Mouse (Mus musculus) small intestine, adult 2 months (tissue): Measurements from ENCODE around the gene Tmem126a. TPM values are rescaled to one million over a fixed set of nuclear protein-coding genes. Genes with fewer than 3 reads are reported as not detected.

Source experiments
- H3K27ac ChIP-seq: fragments of 200-500 bp; 2 replicates; pipeline ENCODE4 v1.5.1; 2012; ENCODE audit warnings: low read depth, low read length, control low read depth, inconsistent platforms; ENCODE audit not compliant: insufficient read depth
- H3K27me3 ChIP-seq: fragments of 200-500 bp; 2 replicates; pipeline ENCODE4 v1.6.1; 2012; ENCODE audit warnings: mild to moderate bottlenecking, moderate library complexity, low read length, inconsistent platforms; ENCODE audit not compliant: control insufficient read depth, insufficient read depth
- H3K36me3 ChIP-seq: fragments of 200-500 bp; 2 replicates; pipeline ENCODE4 v1.6.1; 2012; ENCODE audit warnings: mild to moderate bottlenecking, low read length, control low read depth, inconsistent platforms; ENCODE audit not compliant: control insufficient read depth, insufficient read depth
- H3K4me1 ChIP-seq: fragments of 200-500 bp; 2 replicates; pipeline ENCODE4 v1.6.1; 2012; ENCODE audit warnings: low read length, inconsistent platforms, mixed read lengths; ENCODE audit not compliant: control insufficient read depth, insufficient read depth, insufficient read length
- H3K4me3 ChIP-seq: fragments of 200-500 bp; 2 replicates; pipeline ENCODE4 v1.5.1; 2012; ENCODE audit warnings: low read depth, mild to moderate bottlenecking, control low read depth, inconsistent platforms, low read length, moderate library complexity
- CTCF ChIP-seq: fragments of 200-500 bp; IDR thresholded peaks from 2 replicates; pipeline ENCODE4 v1.5.1; 2012; ENCODE audit warnings: low read depth, mild to moderate bottlenecking, control low read depth, inconsistent platforms, low read length, moderate library complexity, mixed read lengths; ENCODE audit not compliant: insufficient replicate concordance, insufficient read length; ENCODE audit errors: extremely low read depth
- POLR2A ChIP-seq: fragments of 200-500 bp; IDR thresholded peaks from 2 replicates; pipeline ENCODE4 v1.6.1; 2012; ENCODE audit warnings: low read depth, mild to moderate bottlenecking, control low read depth, inconsistent platforms, low read length, moderate library complexity
- WGBS: fragments of 180-500 bp; shearing (Covaris S2); methylation state at CpG from one replicate; pipeline ENCODE4 v1.1.7; 2018; 5-methylcytosine and 5-hydroxymethylcytosine counted together
- polyA plus RNA-seq: library from polyadenylated mRNA; depleted of rRNA; stranded (reverse); fragments of >200 nt; gene quantifications from 2 replicates; pipeline ENCODE4 v1.2.3, GENCODE M21; 2012

Tmem126a gene
- polyA plus RNA-seq, 1 experiment = 8.4 TPM

DNA sequence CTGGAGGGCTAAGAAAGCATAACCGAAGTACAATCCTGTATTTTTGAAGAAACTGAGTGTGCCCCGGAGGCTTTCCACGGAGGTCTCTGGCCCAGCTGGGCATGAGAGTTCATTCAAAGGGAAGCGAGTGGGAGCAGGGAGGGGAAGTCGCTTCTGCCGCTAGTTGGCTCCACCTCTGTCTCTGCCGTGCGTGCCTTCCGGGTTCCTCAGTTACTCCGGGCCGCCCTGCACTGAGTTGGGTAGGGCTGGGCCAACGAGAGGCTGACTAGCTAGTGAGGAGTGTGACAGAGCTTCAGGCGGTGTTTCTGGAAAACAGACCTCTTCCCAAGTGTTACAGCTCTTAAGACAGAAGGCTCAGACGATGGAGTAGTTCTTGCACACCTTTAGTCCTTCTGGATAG lies 3.9 kb upstream of the Tmem126a start:
- TF ChIP-seq POLR2A (no peak), CTCF (peak; percentile 66)
- Histone ChIP-seq H3K27me3 (no peaks in the 10 kb centered on the region), H3K4me1 (peaks cover 10% of the 10 kb centered on the region; the same call in 1 of the 2 replicates), H3K27ac (no peak overlapping the region), H3K36me3 (no peaks in the 10 kb centered on the region), H3K4me3 (no peak overlapping the region)
- 13% methylated on average over 14 of the region's 14 CpGs for WGBS

DNA sequence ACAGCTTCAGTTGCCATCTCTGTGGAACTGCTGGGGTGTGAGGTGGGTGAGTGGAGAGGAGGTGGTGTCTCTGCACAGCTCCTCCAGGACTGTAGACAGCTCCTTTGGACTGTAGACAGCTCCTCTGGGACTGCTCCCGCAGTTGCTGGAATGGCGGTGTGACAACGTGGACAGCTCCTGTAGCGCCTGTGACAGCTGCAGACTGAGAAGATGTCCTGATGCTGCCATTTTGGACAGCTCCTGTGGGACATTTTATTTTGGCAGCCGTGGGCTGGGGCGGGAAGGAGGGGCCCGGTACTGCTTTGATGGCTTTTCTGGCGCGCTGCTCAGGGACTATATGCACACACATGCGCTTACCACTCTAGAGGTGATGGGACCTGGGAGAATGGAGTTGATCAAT lies 3.3 kb upstream of the Tmem126a start:
- Histone ChIP-seq H3K27me3 (no peaks in the 10 kb centered on the region), H3K4me1 (peaks cover 10% of the 10 kb centered on the region; the same call in 1 of the 2 replicates), H3K27ac (no peak overlapping the region), H3K36me3 (no peaks in the 10 kb centered on the region), H3K4me3 (no peak overlapping the region)
- TF ChIP-seq CTCF (no peak), POLR2A (no peak)
- 42% methylated on average over 10 of the region's 10 CpGs for WGBS

DNA sequence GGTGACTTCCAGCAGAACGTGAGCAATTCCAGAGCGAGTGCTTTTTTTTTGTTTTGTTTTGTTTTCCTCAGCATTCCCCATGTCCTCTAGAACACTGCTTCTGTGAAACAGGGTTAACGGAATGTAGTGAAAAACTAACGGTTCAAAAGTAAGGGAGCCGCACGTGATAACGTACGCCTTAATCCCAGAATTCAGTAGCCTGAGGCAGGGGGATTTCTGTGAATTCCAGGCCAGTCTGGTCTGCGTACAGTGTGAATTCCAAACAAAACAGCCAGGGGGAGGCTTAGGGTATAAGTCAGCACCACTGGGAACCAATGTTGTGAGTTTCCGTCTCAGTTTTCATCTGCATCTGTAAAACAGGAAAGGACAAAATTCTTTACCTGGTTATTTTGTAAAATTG lies 488 bp upstream of the Tmem126a start:
- peak overlapping the region; percentile 81 for H3K4me3 ChIP-seq
- no peaks in the 10 kb centered on the region for H3K27me3 ChIP-seq
- WGBS = 8% methylated on average over 10 of the region's 10 CpGs
- peaks cover 11% of the 10 kb centered on the region for H3K36me3 ChIP-seq
- no peak for TF ChIP-seq POLR2A
- 0 out of 2 replicates have a peak, but pooled peaks have one; percentile 3 for TF ChIP-seq CTCF
- H3K27ac ChIP-seq = peak overlapping the region; percentile 79
- H3K4me1 ChIP-seq = peaks cover 8% of the 10 kb centered on the region

DNA sequence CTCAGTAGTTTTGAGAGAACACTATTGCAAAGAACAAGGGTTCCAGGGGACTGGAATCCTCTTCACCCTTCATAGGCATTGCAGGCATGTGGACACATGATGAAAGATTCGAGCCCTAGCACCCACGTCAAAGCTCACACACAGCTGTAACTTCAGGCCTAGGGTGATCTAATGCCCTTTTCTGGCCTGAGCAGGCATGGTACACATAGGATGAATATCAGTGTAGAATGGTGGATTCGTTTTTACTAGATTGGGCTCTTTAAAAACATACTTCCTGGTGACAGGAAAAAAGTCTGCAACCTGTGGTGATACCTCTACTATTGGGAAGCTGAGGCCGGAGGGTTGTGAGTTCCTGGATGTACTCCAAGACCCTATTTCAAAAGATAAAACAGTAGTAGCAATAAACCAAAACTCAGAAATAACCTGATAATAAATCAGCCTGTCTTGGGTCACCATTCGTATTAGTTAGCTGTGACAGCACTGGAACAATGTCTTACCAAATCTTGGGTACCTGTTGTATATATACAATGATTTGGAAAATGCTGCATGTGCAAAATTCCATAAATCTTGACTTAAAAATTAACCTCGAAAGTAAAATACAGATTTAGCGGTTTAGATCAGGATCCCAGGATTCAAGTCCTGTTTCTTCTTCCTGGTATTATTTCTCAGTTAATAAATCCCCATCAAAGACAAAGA lies 732 bp downstream of the Tmem126a start:
- Histone ChIP-seq H3K4me1 (peaks cover 8% of the 10 kb centered on the region), H3K27ac (no peak overlapping the region; the same call in 1 of the 2 replicates), H3K36me3 (peaks cover 18% of the 10 kb centered on the region), H3K4me3 (peak overlapping the region; percentile 81; the same call in 1 of the 2 replicates), H3K27me3 (no peaks in the 10 kb centered on the region)
- 3% methylated on average over 7 of the region's 7 CpGs for WGBS
- TF ChIP-seq CTCF = no peak

DNA sequence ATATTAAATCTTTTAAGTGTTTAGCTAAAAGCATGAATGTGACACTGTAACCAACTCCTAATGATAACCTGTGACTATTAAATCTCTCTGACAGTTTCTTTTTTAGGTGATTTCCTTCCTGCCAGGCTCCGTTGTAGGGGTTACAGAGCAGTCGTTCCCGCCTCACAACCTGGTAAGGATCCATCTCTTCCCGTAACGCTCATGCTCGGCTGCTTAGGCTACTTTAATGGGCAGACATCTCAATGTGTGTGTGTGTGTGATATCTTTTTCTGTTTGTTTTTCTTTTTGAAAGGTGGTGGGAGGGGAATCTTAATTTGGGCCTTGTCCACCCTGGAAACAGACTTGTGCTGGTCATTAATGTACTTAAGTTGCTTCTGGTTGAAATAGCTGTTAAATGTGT lies 12.8 kb downstream of the Tmem126a start:
- Histone ChIP-seq H3K4me3 (peak overlapping the region; percentile 95), H3K27me3 (no peaks in the 10 kb centered on the region), H3K36me3 (peaks cover 15% of the 10 kb centered on the region), H3K4me1 (0 out of 2 replicates have a peak, but pooled peaks cover 3% of the 10 kb centered on the region), H3K27ac (no peak overlapping the region)
- no peak for TF ChIP-seq POLR2A
- no peak for TF ChIP-seq CTCF
- under 1% methylated on average over 6 of the region's 6 CpGs for WGBS

DNA sequence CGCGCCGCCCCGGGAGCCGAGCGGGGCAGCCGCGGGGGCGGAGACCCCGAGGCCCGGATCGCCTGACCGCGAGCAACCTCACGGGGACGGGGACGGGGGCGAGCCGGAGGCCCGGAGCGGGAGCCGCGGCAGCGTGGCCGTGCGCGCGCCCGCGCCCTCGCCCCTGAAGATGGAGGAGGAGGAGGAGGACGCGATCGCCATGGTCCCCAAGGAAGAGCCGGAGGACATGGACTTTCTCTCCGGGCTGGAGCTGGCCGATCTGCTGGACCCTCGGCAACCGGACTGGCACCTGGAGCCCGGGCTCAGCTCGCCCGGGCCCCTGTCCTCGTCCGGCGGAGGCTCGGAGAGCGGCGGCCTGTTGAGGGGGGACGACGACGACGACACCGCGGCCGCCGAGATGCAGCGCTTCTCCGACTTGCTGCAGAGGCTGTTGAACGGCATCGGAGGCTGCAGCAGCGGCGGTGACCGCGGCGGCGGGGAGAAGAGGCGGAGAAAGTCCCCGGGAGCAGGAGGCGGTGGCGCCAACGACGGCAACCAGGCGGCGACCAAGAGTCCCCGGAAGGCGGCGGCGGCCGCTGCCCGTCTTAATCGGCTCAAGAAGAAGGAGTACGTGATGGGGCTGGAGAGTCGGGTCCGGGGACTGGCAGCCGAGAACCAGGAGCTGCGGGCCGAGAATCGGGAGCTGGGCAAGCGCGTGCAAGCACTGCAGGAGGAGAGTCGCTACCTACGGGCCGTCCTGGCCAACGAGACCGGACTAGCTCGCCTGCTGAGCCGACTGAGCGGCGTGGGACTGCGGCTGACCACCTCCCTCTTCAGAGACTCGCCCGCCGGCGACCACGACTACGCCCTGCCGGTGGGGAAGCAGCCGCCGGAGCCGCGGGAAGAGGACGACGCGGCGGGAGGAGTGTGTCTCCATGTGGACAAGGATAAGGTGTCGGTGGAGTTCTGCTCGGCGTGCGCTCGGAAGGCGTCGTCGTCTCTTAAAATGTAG lies 13.6 kb downstream of the Tmem126a start:
- 0 out of 2 replicates have a peak, but pooled peaks cover 3% of the 10 kb centered on the region for H3K4me1 ChIP-seq
- peaks cover 13% of the 10 kb centered on the region for H3K36me3 ChIP-seq
- H3K27ac ChIP-seq = peak overlapping the region; percentile 89
- no peaks in the 10 kb centered on the region for H3K27me3 ChIP-seq
- TF ChIP-seq CTCF (no peak; the same call in 1 of the 2 replicates), POLR2A (no peak)
- WGBS = 1% methylated on average over 120 of the region's 123 CpGs
- peak overlapping the region; percentile 95 for H3K4me3 ChIP-seq
